Mouse (Mus musculus) lung, adult 2 months (tissue): Measurements from ENCODE around the gene Ttc16. TPM values are rescaled to one million over a fixed set of nuclear protein-coding genes. Genes with fewer than 3 reads are reported as not detected.
A peak's percentile ranks its signal among the peaks of the same experiment; 100 is the strongest.

ENCODE experiments used
- DNase-seq: peaks from one replicate; pipeline ENCODE4 v3.0.0; 2022
- H3K4me1 ChIP-seq: fragments of 200-500 bp; 2 replicates; pipeline ENCODE4 v1.6.1; 2011; ENCODE audit warnings: low read length; ENCODE audit not compliant: control insufficient read depth, insufficient read depth
- H3K4me3 ChIP-seq: fragments of 200-500 bp; replicated peaks from 2 replicates; pipeline ENCODE3; 2011; ENCODE audit warnings: low read depth, mild to moderate bottlenecking, control low read depth, low read length; ENCODE audit errors: extremely low read depth
- CTCF ChIP-seq: fragments of 200-500 bp; IDR thresholded peaks from 2 replicates; pipeline ENCODE4 v1.5.1; 2011; ENCODE audit warnings: mild to moderate bottlenecking, low read length, control low read depth; ENCODE audit not compliant: insufficient read depth
- POLR2A ChIP-seq: fragments of 200-500 bp; IDR thresholded peaks from 2 replicates; pipeline ENCODE4 v1.6.1; 2011; ENCODE audit warnings: low read depth, mild to moderate bottlenecking, control low read depth, low read length, borderline replicate concordance; ENCODE audit errors: extremely low read depth
- WGBS: fragments of 180-500 bp; shearing (Covaris S2); methylation state at CpG from one replicate; pipeline ENCODE4 v1.1.7; 2018; 5-methylcytosine and 5-hydroxymethylcytosine counted together
- polyA plus RNA-seq: library from polyadenylated mRNA; depleted of rRNA; stranded (reverse); fragments of >200 nt; gene quantifications from 2 replicates; pipeline ENCODE4 v1.2.3, GENCODE M21; 2012

Gene Ttc16
- polyA plus RNA-seq, 1 experiment, result 12.0 TPM

DNA sequence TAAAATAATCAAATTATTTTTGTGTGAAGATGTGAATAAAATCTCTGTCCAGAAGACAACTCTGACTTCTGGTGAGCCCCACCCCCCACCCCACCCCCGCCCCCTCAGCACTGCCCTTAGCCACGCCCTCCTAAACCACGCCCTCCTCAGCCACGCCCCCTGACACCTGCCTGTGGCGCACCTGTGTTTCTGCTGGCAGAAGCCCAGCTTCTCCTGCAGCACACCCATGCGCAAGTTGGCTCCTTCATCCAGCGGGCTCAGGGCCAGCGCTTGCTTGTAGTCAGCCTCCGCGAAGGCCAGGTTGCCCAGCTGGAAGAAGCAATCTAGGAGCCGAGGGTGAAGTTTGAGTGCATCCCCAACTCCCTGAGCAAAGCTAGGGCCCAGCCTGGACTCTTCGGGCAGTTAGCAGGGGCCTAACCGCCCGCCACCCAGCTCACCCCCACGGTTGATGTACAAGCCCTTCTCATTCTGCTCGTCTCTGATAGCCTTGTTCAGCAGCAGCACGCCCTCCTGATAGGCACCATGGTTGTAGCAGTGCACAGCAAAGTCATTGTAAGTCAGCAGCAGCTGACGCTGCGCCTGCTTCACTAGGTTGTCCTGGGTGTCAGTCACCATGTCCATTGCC lies 6.7 kb downstream of the Ttc16 start:
- no peak overlapping the region for H3K4me3 ChIP-seq
- 57% methylated on average over 19 of the region's 19 CpGs for WGBS
- TF ChIP-seq POLR2A (no peak), CTCF (no peak)
- DNase-seq, result peak; percentile 65
- 0 out of 2 replicates have a peak, but pooled peaks cover 3% of the 10 kb centered on the region for H3K4me1 ChIP-seq

DNA sequence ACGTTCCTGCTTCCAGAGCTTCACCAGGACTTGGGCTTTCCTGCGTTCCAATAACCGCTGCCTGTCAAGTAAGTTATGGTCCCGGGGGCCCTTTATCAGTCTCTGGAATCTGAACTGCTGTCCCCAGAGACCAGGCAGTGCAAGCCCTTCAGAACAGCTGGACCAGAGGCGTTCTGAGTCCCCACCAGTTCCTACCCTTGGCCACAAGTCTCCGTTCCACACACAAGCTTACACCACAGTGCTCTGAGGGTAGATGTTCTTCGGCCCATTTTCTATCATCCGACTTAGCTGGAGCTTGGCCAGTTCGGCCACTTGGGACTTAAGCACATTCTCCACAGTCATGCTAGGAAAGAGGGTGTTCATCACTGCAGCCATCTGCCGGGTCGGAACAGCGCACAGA lies 8.2 kb downstream of the Ttc16 start:
- H3K4me3 ChIP-seq, result no peak overlapping the region
- 0 out of 2 replicates have a peak, but pooled peaks cover 3% of the 10 kb centered on the region for H3K4me1 ChIP-seq
- DNase-seq, result no peak
- TF ChIP-seq POLR2A (no peak), CTCF (no peak)
- WGBS, result 67% methylated on average over 12 of the region's 12 CpGs

DNA sequence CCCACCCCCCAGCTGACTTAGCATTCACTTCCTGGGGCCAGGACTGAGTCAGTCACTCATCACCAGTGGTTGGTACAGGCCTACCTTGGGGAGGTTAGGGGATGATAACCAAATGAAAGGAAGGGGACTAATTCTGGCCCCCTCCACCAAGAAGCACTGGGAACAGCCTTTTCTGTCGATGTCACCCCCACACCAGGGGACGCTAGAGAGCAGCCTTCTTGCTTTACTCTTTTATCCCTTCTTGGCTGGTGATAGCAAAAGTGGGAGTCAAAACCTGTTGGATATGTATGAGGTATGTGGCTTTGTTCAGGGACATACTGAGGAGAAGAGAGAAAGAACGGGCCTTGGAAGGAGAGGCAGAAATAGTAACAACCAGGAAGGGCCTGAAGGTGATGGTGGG lies 12.1 kb downstream of the Ttc16 start:
- WGBS, result 74% methylated on average over 3 of the region's 3 CpGs
- peak; percentile 33 for TF ChIP-seq CTCF
- TF ChIP-seq POLR2A, result no peak
- Histone ChIP-seq H3K4me1 (no peaks in the 10 kb centered on the region), H3K4me3 (no peak overlapping the region)
- no peak for DNase-seq

DNA sequence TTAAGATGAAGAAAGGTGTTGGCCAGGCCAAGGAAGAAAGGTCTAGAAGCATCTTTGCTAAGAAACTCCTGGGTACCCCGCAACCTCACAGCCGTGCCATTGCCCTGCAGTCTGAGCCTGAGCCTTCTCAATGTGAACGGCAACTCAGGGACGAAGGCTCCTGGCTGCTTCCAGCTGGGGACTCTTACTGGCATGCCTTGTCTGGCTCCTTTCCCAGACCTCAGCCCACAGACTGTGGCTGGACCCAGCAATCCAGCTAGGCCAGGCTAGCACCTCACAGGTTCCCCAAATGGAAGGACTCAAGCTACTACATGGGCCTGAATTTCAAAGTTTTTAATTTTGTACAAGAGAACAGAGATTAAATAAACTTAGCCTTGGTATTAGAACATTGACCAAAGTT lies 13.6 kb downstream of the Ttc16 start:
- H3K4me1 ChIP-seq, result no peaks in the 10 kb centered on the region
- no peak overlapping the region for H3K4me3 ChIP-seq
- WGBS, result 74% methylated on average over 4 of the region's 4 CpGs
- no peak for TF ChIP-seq POLR2A
- DNase-seq, result no peak

DNA sequence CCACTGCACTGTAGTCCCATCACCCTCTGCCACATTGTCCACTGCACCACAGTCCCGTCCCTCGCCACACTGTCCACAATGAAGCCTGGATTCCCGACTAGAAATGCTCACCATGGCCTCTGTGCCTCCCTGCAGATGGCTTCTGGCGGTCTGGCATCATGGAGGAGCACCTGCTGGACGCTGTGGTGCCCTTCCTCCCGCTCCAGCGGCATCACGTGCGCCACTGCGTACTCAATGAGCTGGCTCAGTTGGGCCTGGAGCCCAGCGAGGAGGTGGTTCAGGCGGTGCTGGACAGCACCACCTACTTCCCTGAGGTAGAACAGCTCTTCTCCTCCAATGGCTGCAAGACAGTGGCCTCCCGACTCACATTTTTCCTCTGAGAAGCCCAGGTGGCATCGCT lies 14.1 kb downstream of the Ttc16 start:
- TF ChIP-seq POLR2A (no peak), CTCF (no peak)
- 91% methylated on average over 14 of the region's 14 CpGs for WGBS

DNA sequence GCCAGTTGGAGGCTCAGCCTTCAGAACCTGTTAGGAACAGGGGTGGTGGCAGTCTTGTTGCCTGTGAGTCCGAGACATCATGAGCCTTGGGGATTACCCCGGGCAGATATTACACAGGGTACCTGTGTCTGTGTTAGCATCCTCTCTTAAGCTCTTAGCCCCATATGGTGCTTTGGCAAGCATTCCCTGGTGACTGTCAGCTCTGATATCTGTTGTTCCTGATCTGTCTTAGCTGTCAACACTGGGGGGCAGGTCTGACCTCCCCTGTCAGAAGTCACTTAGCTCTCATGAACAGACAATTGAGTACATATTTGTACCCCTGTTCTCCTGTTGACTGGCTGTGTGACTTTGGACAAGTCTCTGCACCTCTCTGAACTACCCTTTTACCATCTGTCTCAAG lies 16.4 kb downstream of the Ttc16 start:
- DNase-seq, result no peak
- H3K4me3 ChIP-seq, result no peak overlapping the region
- no peaks in the 10 kb centered on the region for H3K4me1 ChIP-seq
- TF ChIP-seq CTCF, result no peak
- no peak for TF ChIP-seq POLR2A
- 84% methylated on average over 2 of the region's 2 CpGs for WGBS

More for the DNA sequence above, 14.1 kb downstream of the Ttc16 start:
- DNase-seq, result no peak
- H3K4me1 ChIP-seq, result no peaks in the 10 kb centered on the region
- no peak overlapping the region for H3K4me3 ChIP-seq

DNA sequence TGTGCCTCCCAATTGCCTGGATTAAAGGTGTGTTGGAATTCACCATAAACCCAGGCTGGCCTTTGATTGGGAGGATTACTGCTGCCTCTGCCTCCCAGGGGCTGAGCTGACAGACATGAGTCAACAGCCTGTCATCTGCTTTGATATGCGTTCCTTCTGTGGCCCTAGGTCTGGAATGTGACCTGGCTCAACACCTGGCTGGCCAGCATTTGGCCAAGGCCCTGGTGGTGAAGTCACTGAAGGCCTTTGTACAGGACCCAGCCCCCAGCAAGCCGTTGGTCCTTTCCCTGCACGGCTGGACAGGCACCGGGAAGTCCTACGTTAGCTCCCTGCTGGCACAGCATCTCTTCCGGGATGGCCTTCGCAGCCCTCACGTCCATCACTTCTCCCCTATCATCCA lies 16.9 kb downstream of the Ttc16 start:
- Histone ChIP-seq H3K4me1 (no peaks in the 10 kb centered on the region), H3K4me3 (no peak overlapping the region)
- 77% methylated on average over 8 of the region's 8 CpGs for WGBS
- DNase-seq, result no peak
- TF ChIP-seq CTCF, result no peak
- no peak for TF ChIP-seq POLR2A

DNA sequence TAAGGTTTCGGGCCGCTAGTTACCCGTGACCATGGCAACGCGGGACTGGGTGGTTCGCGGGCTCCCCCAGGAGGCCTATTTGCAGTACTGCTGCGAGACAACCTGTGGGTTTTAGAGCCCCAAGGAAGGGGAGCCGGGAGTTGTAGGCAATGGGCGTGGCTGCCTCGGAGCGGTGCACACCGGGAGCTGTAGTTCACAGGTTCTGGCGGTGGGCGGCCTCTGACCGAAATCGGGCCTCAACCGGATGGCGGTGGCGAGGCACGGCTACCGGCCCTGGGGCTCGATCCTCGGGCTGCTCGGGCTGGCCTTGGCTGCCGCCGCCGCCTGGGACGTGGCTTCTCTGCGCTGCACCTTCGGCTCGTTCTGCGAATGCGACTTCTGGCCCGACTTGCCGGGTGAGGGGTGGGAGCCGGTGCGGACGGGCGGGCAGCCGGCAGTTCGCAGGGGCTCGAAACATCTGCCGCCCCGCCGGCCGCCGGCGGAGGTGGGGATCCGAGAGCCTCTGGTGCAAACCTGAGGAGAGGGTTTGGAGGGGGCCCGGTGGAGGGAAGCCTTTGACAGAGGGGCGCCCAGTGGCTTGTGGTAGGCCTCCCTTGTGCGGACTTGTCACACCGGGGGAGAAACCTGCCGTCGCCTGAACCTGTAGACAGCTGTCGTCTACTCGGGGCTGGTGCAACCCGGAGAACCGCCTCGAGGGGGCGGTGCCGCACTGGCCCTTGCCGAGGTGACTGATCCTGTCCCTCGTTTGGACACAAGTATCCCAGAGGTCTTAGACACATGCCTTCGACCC lies 18.2 kb downstream of the Ttc16 start, which contains the start of gene Tor2a:
TSS of gene Tor2a (plus strand) at position 179 of the 790 bp plus-strand sequence.
- DNase-seq, result peak; percentile 95
- TF ChIP-seq POLR2A (peak; percentile 52; the same call in 1 of the 2 replicates), CTCF (peak; percentile 80)
- peak within 1 kb of the TSS; percentile 58 for H3K4me3 ChIP-seq
- WGBS, result under 1% methylated on average over 66 of the region's 66 CpGs
- H3K4me1 ChIP-seq, result no peaks in the 10 kb centered on the region

DNA sequence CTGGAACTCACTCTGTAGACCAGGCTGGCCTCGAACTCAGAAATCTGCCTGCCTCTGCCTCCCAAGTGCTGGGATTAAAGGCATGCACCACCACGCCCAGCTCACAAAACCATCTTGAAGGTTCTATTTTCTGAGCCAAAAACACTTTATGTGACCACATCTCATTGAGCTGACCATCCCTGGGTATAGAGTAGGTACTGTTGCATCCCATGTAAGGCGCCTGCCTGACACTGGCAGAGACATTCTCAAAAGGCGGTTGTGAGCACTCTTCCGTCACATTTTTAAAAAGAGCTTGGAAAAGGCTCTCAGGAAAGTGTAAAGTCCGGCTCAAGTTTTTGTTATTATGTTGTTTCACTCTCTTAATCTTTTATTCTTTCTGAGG lies 18.8 kb downstream of the Ttc16 start:
- Histone ChIP-seq H3K4me3 (no peak overlapping the region), H3K4me1 (no peaks in the 10 kb centered on the region)
- DNase-seq, result no peak
- WGBS, result 32% methylated on average over 6 of the region's 6 CpGs
- TF ChIP-seq CTCF (no peak), POLR2A (no peak)

DNA sequence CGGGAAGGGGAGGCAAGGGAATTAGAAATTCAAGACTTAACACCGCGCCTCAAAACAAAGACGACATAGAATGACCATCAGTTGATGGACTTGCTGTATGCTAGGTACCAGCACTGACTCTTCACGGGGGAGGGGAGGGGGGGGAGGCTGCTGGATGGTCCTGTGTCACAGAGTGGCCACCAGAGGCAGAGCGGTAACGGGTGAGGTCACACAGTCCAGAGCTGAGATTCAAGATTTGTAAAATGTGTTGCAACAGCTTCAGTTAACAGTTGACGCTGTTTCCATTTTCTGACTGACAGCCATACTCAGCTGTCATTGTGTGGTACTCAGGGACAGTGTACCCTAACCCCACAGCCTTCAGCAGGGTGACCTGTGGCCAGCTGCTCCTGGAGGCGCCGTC lies 23.3 kb downstream of the Ttc16 start:
- WGBS, result 65% methylated on average over 10 of the region's 10 CpGs
- H3K4me3 ChIP-seq, result no peak overlapping the region
- no peaks in the 10 kb centered on the region for H3K4me1 ChIP-seq
- DNase-seq, result no peak
- TF ChIP-seq CTCF, result 0 out of 2 replicates have a peak, but pooled peaks have one; percentile 7
- no peak for TF ChIP-seq POLR2A
